Mouse (Mus musculus) regulatory T cell (primary cell): ENCODE data around the gene Tubb4a.
"Not testable (repeated sequence)": the region's sequence is repeated elsewhere in the genome, so short reads cannot be mapped to it uniquely, and the experiment has no call there.

Experiments used
- in situ Hi-C: fragments of 300-600 bp; cut with MboI, MseI; formaldehyde crosslinking; loops from one replicate; pipeline ENCODE4 v1.15.1; 2025; ENCODE audit warnings: high pct_unique_total_duplicates

Tubb4a gene

GRCm38 (mm10) chr17:57087049-57087832, at the start of gene Tubb4a:
TSS of gene Tubb4a (minus strand) at chr17:57087782.
- in situ Hi-C loops: loop anchor here (25.0 kb wide), 1 partner anchor 1825 kb away; no protein-coding TSS in a partner anchor

- in situ Hi-C loops: no loop called here
These were observed 48.1 kb upstream of the Tubb4a start for GRCm38 (mm10) chr17:57135635-57136034.

GRCm38 (mm10) chr17:57134693-57135092, 47.1 kb upstream of the Tubb4a start:
- in situ Hi-C loops: no loop called here

GRCm38 (mm10) chr17:57134021-57134420, 46.4 kb upstream of the Tubb4a start:
- in situ Hi-C loops: not testable (repeated sequence)

- in situ Hi-C loops: no loop called here
These were observed 44.2 kb upstream of the Tubb4a start for GRCm38 (mm10) chr17:57131793-57132192.

- in situ Hi-C loops: no loop called here
These were observed 38.5 kb upstream of the Tubb4a start for GRCm38 (mm10) chr17:57125853-57126622.

GRCm38 (mm10) chr17:57124792-57125191, 37.2 kb upstream of the Tubb4a start:
- in situ Hi-C loops: no loop called here

- in situ Hi-C loops: no loop called here
These were observed 35.9 kb upstream of the Tubb4a start for GRCm38 (mm10) chr17:57123192-57124118.

- in situ Hi-C loops: no loop called here
These were observed 34.3 kb upstream of the Tubb4a start for GRCm38 (mm10) chr17:57121856-57122255.

GRCm38 (mm10) chr17:57118524-57119349, 31.2 kb upstream of the Tubb4a start:
- in situ Hi-C loops: no loop called here

GRCm38 (mm10) chr17:57116801-57117200, 29.2 kb upstream of the Tubb4a start:
- in situ Hi-C loops: no loop called here

- in situ Hi-C loops: no loop called here
These were observed 25.3 kb upstream of the Tubb4a start for GRCm38 (mm10) chr17:57112768-57113474.

GRCm38 (mm10) chr17:57110005-57110404, 22.4 kb upstream of the Tubb4a start:
- in situ Hi-C loops: no loop called here

GRCm38 (mm10) chr17:57108666-57109171, 21.1 kb upstream of the Tubb4a start:
- in situ Hi-C loops: no loop called here

GRCm38 (mm10) chr17:57108040-57108665, 20.6 kb upstream of the Tubb4a start:
- in situ Hi-C loops: no loop called here

GRCm38 (mm10) chr17:57107064-57107463, 19.5 kb upstream of the Tubb4a start:
- in situ Hi-C loops: no loop called here

GRCm38 (mm10) chr17:57106035-57106368, 18.4 kb upstream of the Tubb4a start:
- in situ Hi-C loops: no loop called here

GRCm38 (mm10) chr17:57105181-57106034, 17.8 kb upstream of the Tubb4a start, which contains the start of gene Tnfsf9:
TSS of gene Tnfsf9 (plus strand) at chr17:57105325.
- in situ Hi-C loops: no loop called here

- in situ Hi-C loops: no loop called here
These were observed 16.9 kb upstream of the Tubb4a start for GRCm38 (mm10) chr17:57104496-57104895.
